Mouse (Mus musculus): ENCODE data around the gene Tufm.
"Not testable (repeated sequence)": the region's sequence is repeated elsewhere in the genome, so short reads cannot be mapped to it uniquely, and the experiment has no call there.

Tufm gene

GRCm38 (mm10) chr7:126473470-126474086 lies 13.6 kb upstream of the Tufm start:
- Histone ChIP-seq H3K9me3 (ENCODE audit: low read length) (no peaks in the 10 kb centered on the region), H3K27me3 (ENCODE audit: insufficient read depth, low read length) (no peaks in the 10 kb centered on the region), H3K4me3 (replicated peaks; ENCODE audit: low read length) (peak overlapping the region; percentile 95), H3K36me3 (ENCODE audit: insufficient read depth, low read length) (peaks cover 52% of the 10 kb centered on the region), H3K4me1 (replicated peaks; ENCODE audit: low read depth, low read length) (peaks cover 55% of the 10 kb centered on the region)
- TF ChIP-seq NANOG (IDR thresholded peaks at IDR 0.05; ENCODE audit: borderline replicate concordance, low read length) (no peak), CTCF (conservative IDR thresholded peaks at IDR 0.05; ENCODE audit: low read length) (no peak), POU5F1 (IDR thresholded peaks at IDR 0.05; ENCODE audit: borderline replicate concordance, low read length) (no peak)

DNA sequence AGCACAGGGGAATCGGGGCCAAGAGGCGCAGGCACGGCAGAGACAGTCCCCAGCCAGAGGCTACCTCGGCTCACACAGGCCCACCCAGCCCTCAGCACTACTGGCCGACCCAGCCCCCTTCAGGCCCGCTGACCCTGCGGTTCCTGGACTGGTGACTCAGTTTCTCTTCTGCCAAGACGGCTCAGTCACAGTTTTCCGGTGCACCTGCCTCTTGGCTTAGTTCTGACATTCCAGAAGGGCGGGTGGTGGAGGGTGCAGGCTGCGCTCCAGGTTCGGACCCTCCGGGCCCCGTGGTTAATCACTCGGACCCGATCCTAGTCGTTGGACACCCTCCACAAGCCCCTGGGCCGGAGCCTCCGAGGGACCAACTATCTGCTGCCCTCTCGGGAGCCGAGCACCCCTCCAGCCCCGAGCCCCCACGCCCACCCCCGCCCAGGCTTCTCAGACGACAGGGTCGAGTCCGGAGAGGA lies 12.6 kb upstream of the Tufm start:
- no peak for TF ChIP-seq NANOG (IDR thresholded peaks at IDR 0.05; ENCODE audit: borderline replicate concordance, low read length)
- no peak for TF ChIP-seq CTCF (conservative IDR thresholded peaks at IDR 0.05; ENCODE audit: low read length)
- no peak for TF ChIP-seq POU5F1 (IDR thresholded peaks at IDR 0.05; ENCODE audit: borderline replicate concordance, low read length)
- H3K4me1 ChIP-seq (replicated peaks; ENCODE audit: low read depth, low read length), result peaks cover 45% of the 10 kb centered on the region
- H3K36me3 ChIP-seq (ENCODE audit: insufficient read depth, low read length), result peaks cover 43% of the 10 kb centered on the region
- H3K9me3 ChIP-seq (ENCODE audit: low read length), result no peaks in the 10 kb centered on the region
- H3K27me3 ChIP-seq (ENCODE audit: insufficient read depth, low read length), result no peaks in the 10 kb centered on the region
- H3K4me3 ChIP-seq (replicated peaks; ENCODE audit: low read length), result peak overlapping the region; percentile 95

DNA sequence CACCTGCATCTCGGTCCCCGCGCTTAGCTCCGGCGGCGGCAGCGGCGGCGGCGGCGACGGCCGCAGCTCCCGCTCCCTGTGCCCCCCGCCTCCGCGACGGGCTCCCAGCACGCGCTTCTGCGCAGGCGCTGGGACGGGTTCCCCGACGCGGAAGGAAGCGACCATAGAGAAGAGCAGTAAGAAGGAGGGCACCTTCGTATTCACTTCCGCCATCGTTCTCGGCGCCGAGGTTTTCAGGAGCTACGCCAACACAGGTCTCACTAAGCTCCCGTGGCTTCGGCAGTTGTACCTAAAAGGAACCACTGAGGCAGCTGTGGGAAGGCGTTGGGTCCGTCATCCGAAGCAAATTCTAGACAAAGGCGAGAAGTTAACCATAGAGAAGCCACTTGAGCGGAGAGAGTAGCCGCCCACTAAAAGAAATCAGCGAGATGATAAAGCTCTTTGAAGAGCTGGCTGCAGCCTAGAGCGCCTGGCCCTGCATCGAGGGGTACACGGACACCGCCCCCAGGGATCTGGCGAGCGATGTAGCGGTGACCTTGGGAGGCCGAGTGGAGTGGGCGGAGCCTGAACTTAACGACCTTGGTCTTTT lies 12.1 kb upstream of the Tufm start, which contains the start of gene Sh2b1:
Sh2b1 (minus strand) TSS at position 432 of the 589 bp plus-strand sequence.
- H3K4me3 ChIP-seq (replicated peaks; ENCODE audit: low read length), result peak within 1 kb of the TSS; percentile 95
- H3K27me3 ChIP-seq (ENCODE audit: insufficient read depth, low read length), result no peaks in the 10 kb centered on the region
- peaks cover 42% of the 10 kb centered on the region for H3K4me1 ChIP-seq (replicated peaks; ENCODE audit: low read depth, low read length)
- TF ChIP-seq CTCF (conservative IDR thresholded peaks at IDR 0.05; ENCODE audit: low read length), result peak; percentile 20; the same call in 1 of the 2 replicates
- peak; percentile 50; the same call in 1 of the 2 replicates for TF ChIP-seq NANOG (IDR thresholded peaks at IDR 0.05; ENCODE audit: borderline replicate concordance, low read length)
- no peak for TF ChIP-seq POU5F1 (IDR thresholded peaks at IDR 0.05; ENCODE audit: borderline replicate concordance, low read length)
- no peaks in the 10 kb centered on the region for H3K9me3 ChIP-seq (ENCODE audit: low read length)
- H3K36me3 ChIP-seq (ENCODE audit: insufficient read depth, low read length), result peaks cover 37% of the 10 kb centered on the region

DNA sequence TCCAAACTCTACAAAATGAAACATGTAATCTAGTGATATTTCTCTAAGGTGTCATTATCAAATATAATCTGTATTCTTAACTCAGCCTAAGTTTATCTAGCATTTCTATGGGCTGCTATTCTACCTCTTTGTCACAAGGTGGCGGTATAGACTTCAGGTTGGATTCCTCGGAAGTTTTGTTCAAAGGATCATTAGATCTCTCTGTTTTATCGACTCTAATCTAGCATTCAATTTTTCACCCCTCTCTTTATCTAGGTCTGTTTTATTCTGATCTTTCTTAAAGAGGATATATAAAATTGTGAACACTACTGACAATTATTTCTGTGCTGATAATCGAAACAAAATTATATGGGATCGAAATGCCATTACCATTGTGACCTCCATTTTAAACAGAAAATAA lies 5.5 kb upstream of the Tufm start:
- TF ChIP-seq NANOG (IDR thresholded peaks at IDR 0.05; ENCODE audit: borderline replicate concordance, low read length) (no peak), POU5F1 (IDR thresholded peaks at IDR 0.05; ENCODE audit: borderline replicate concordance, low read length) (no peak), CTCF (conservative IDR thresholded peaks at IDR 0.05; ENCODE audit: low read length) (peak; percentile 95)
- Histone ChIP-seq H3K36me3 (ENCODE audit: insufficient read depth, low read length) (no peaks in the 10 kb centered on the region), H3K27me3 (ENCODE audit: insufficient read depth, low read length) (no peaks in the 10 kb centered on the region), H3K4me1 (replicated peaks; ENCODE audit: low read depth, low read length) (peaks cover 42% of the 10 kb centered on the region), H3K4me3 (replicated peaks; ENCODE audit: low read length) (peak overlapping the region; percentile 76), H3K9me3 (ENCODE audit: low read length) (no peaks in the 10 kb centered on the region)

- H3K27me3 ChIP-seq (ENCODE audit: insufficient read depth, low read length), result no peaks in the 10 kb centered on the region
- peak overlapping the region; percentile 76 for H3K4me3 ChIP-seq (replicated peaks; ENCODE audit: low read length)
- no peaks in the 10 kb centered on the region for H3K9me3 ChIP-seq (ENCODE audit: low read length)
- H3K4me1 ChIP-seq (replicated peaks; ENCODE audit: low read depth, low read length), result peaks cover 41% of the 10 kb centered on the region
- H3K36me3 ChIP-seq (ENCODE audit: insufficient read depth, low read length), result no peaks in the 10 kb centered on the region
- no peak for TF ChIP-seq NANOG (IDR thresholded peaks at IDR 0.05; ENCODE audit: borderline replicate concordance, low read length)
Observed at GRCm38 (mm10) chr7:126482392-126482871, 4.7 kb upstream of the Tufm start.

DNA sequence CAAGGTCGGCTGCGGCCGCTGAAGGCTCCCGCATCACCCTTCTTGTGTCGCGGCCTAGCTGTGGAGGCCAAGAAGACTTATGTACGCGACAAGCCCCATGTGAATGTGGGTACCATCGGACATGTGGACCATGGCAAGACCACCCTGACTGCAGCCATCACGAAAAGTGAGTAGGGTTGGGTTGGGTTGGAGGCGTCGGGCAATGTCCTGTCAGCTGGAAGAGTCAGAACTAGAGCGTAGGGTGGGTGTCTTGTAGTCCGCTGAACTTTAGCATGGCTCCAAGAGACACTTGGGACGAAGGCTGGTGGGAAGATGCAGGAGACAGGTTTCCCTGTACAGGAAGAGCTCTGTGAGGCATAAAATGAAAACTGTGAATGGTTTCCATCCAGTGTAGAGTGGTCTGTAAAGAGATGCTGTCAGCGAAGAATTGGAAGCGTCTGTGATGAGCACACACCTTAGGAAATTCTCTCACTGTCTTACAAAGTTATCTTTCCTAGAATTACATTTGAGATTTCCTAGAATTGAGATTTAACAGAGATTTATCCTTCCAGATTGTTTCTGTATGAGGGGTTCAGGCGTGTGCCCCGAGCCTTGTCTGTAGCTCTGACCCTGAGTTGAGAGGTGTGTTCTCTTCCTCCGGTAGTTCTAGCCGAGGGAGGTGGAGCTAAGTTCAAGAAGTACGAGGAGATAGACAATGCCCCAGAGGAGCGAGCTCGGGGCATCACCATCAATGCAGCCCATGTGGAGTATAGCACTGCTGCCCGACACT lies 640 bp downstream of the Tufm start:
- not testable (repeated sequence) for H3K9me3 ChIP-seq (ENCODE audit: low read length); H3K27me3 ChIP-seq (ENCODE audit: insufficient read depth, low read length)
- Histone ChIP-seq H3K4me1 (replicated peaks; ENCODE audit: low read depth, low read length) (peaks cover 61% of the 10 kb centered on the region), H3K4me3 (replicated peaks; ENCODE audit: low read length) (peak overlapping the region; percentile 84), H3K36me3 (ENCODE audit: insufficient read depth, low read length) (peaks cover 47% of the 10 kb centered on the region)

- Histone ChIP-seq H3K36me3 (ENCODE audit: insufficient read depth, low read length) (peaks cover 79% of the 10 kb centered on the region), H3K4me1 (replicated peaks; ENCODE audit: low read depth, low read length) (peaks cover 63% of the 10 kb centered on the region), H3K9me3 (ENCODE audit: low read length) (no peaks in the 10 kb centered on the region), H3K4me3 (replicated peaks; ENCODE audit: low read length) (no peak overlapping the region), H3K27me3 (ENCODE audit: insufficient read depth, low read length) (no peaks in the 10 kb centered on the region)
- TF ChIP-seq NANOG (IDR thresholded peaks at IDR 0.05; ENCODE audit: borderline replicate concordance, low read length) (no peak), POU5F1 (IDR thresholded peaks at IDR 0.05; ENCODE audit: borderline replicate concordance, low read length) (no peak), CTCF (conservative IDR thresholded peaks at IDR 0.05; ENCODE audit: low read length) (no peak)
Observed at GRCm38 (mm10) chr7:126491005-126491404, 3.8 kb downstream of the Tufm start.

DNA sequence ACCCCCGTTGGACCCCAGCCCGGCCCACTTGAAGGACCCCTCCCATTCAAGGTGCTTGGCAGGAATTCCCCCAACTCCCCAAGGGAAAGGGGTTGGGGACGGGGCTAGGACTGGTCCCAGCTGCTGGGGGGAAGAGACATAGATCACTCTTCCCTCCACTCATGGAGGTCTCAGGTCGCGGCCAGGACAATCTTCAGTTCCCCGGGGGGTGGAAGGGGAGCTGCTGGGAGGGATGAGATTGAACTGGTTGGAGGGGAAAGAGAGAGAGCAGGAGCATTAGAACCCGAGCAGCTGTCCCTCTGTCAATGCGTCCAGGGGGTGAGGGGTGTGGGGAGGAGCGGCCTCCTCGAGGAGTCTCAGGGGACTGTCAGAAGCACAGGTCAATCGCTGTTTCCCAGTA lies 4.8 kb downstream of the Tufm start:
- H3K27me3 ChIP-seq (ENCODE audit: insufficient read depth, low read length), result no peaks in the 10 kb centered on the region
- peaks cover 89% of the 10 kb centered on the region for H3K36me3 ChIP-seq (ENCODE audit: insufficient read depth, low read length)
- TF ChIP-seq POU5F1 (IDR thresholded peaks at IDR 0.05; ENCODE audit: borderline replicate concordance, low read length) (no peak), CTCF (conservative IDR thresholded peaks at IDR 0.05; ENCODE audit: low read length) (no peak), NANOG (IDR thresholded peaks at IDR 0.05; ENCODE audit: borderline replicate concordance, low read length) (no peak)

More for the DNA sequence above, 4.8 kb downstream of the Tufm start:
- H3K4me3 ChIP-seq (replicated peaks; ENCODE audit: low read length), result 0 out of 2 replicates have a peak overlapping the region, but pooled peaks have one; percentile 17
- peaks cover 57% of the 10 kb centered on the region for H3K4me1 ChIP-seq (replicated peaks; ENCODE audit: low read depth, low read length)
- H3K9me3 ChIP-seq (ENCODE audit: low read length), result no peaks in the 10 kb centered on the region
